Mouse (Mus musculus): ENCODE results near the gene Pip. TPM values are rescaled to one million over a fixed set of nuclear protein-coding genes. Genes with fewer than 3 reads are reported as not detected.

The Pip gene
- not detected in 2 replicates for polyA plus RNA-seq (2012; rRNA removed)

- TF ChIP-seq CTCF (IDR thresholded peaks at IDR 0.05; ENCODE audit: extremely low read depth, insufficient read depth, low read length) (no peak), POLR2A (IDR thresholded peaks at IDR 0.05; ENCODE audit: extremely low read depth, insufficient read depth, low read length) (no peak)
- Histone ChIP-seq H3K4me3 (ENCODE audit: insufficient read depth, low read length) (no peak within 1 kb of the TSS), H3K27ac (ENCODE audit: insufficient read depth, low read length) (no peak within 1 kb of the TSS), H3K4me1 (ENCODE audit: control insufficient read depth, insufficient read depth, low read length) (no peaks in the 10 kb centered on the region)
These were observed at the start of gene Pip for GRCm38 (mm10) chr6:41847235-41847634. Pip (plus strand) TSS chr6:41847535.

- TF ChIP-seq POLR2A (IDR thresholded peaks at IDR 0.05; ENCODE audit: extremely low read depth, insufficient read depth, low read length) = no peak
- TF ChIP-seq CTCF (IDR thresholded peaks at IDR 0.05; ENCODE audit: extremely low read depth, insufficient read depth, low read length) = no peak
- H3K4me1 ChIP-seq (ENCODE audit: control insufficient read depth, insufficient read depth, low read length) = no peaks in the 10 kb centered on the region
- no peak overlapping the region for H3K4me3 ChIP-seq (ENCODE audit: insufficient read depth, low read length)
- no peak overlapping the region for H3K27ac ChIP-seq (ENCODE audit: insufficient read depth, low read length)
These were observed 23.2 kb upstream of the Pip start for GRCm38 (mm10) chr6:41824086-41824485.

GRCm38 (mm10) chr6:41829516-41829915, 17.8 kb upstream of the Pip start:
- H3K27ac ChIP-seq (ENCODE audit: insufficient read depth, low read length) = no peak overlapping the region
- H3K4me3 ChIP-seq (ENCODE audit: insufficient read depth, low read length) = no peak overlapping the region
- H3K4me1 ChIP-seq (ENCODE audit: control insufficient read depth, insufficient read depth, low read length) = no peaks in the 10 kb centered on the region
- TF ChIP-seq POLR2A (IDR thresholded peaks at IDR 0.05; ENCODE audit: extremely low read depth, insufficient read depth, low read length) (no peak), CTCF (IDR thresholded peaks at IDR 0.05; ENCODE audit: extremely low read depth, insufficient read depth, low read length) (no peak)

- no peak within 1 kb of the TSS for H3K4me3 ChIP-seq (ENCODE audit: insufficient read depth, low read length)
- no peaks in the 10 kb centered on the region for H3K4me1 ChIP-seq (ENCODE audit: control insufficient read depth, insufficient read depth, low read length)
- no peak for TF ChIP-seq CTCF (IDR thresholded peaks at IDR 0.05; ENCODE audit: extremely low read depth, insufficient read depth, low read length)
- TF ChIP-seq POLR2A (IDR thresholded peaks at IDR 0.05; ENCODE audit: extremely low read depth, insufficient read depth, low read length) = no peak
- no peak within 1 kb of the TSS for H3K27ac ChIP-seq (ENCODE audit: insufficient read depth, low read length)
These were observed 5.4 kb downstream of the Pip start, which contains the start of gene Sval2 for GRCm38 (mm10) chr6:41852689-41853088. Sval2 (plus strand) TSS chr6:41852989.

- no peak overlapping the region for H3K4me3 ChIP-seq (ENCODE audit: insufficient read depth, low read length)
- TF ChIP-seq POLR2A (IDR thresholded peaks at IDR 0.05; ENCODE audit: extremely low read depth, insufficient read depth, low read length) (no peak), CTCF (IDR thresholded peaks at IDR 0.05; ENCODE audit: extremely low read depth, insufficient read depth, low read length) (no peak)
- no peaks in the 10 kb centered on the region for H3K4me1 ChIP-seq (ENCODE audit: control insufficient read depth, insufficient read depth, low read length)
- H3K27ac ChIP-seq (ENCODE audit: insufficient read depth, low read length) = no peak overlapping the region
These were observed 16.7 kb downstream of the Pip start for GRCm38 (mm10) chr6:41864038-41864437.

Other genes with a start within 250 kb of the Pip start
- 135 and 140 TPM in 2 replicates for gene Ephb6, start 242.1 kb upstream of the Pip start, polyA plus RNA-seq (2012; rRNA removed)
- gene Trpv6, start 211.1 kb upstream of the Pip start, polyA plus RNA-seq (2012; rRNA removed) = 3.3 and 4.2 TPM in 2 replicates
- not detected in 2 replicates for gene Trpv5, start 166.8 kb upstream of the Pip start, polyA plus RNA-seq (2012; rRNA removed)
- not detected in 2 replicates for gene Llcfc1, start 163.1 kb upstream of the Pip start, polyA plus RNA-seq (2012; rRNA removed)
- not detected in 2 replicates for gene Kel, start 143.2 kb upstream of the Pip start, polyA plus RNA-seq (2012; rRNA removed)
- gene Olfr459, start 72.4 kb upstream of the Pip start, polyA plus RNA-seq (2012; rRNA removed) = not detected in 2 replicates
- not detected in 2 replicates for gene Sval2, start 5.5 kb downstream of the Pip start, polyA plus RNA-seq (2012; rRNA removed)
- not detected in 2 replicates for gene Sval1, start 104.1 kb downstream of the Pip start, polyA plus RNA-seq (2012; rRNA removed)
- gene Sval3, start 120.6 kb downstream of the Pip start, polyA plus RNA-seq (2012; rRNA removed) = not detected in 2 replicates
- not detected in 2 replicates for gene Sva, start 190.9 kb downstream of the Pip start, polyA plus RNA-seq (2012; rRNA removed)

Data from cortical plate, adult 2 months (tissue).